Mouse (Mus musculus) ZHBTc4 (cell line): ENCODE measurements around the gene Lipo1.
"Not testable (repeated sequence)": the region's sequence is repeated elsewhere in the genome, so short reads cannot be mapped to it uniquely, and the experiment has no call there.

ENCODE experiments used
- DNase-seq: peaks from one replicate; pipeline ENCODE4 v3.0.0-alpha.2; 2011; ENCODE audit warnings: low read depth, low spot score

The Lipo1 gene

DNA sequence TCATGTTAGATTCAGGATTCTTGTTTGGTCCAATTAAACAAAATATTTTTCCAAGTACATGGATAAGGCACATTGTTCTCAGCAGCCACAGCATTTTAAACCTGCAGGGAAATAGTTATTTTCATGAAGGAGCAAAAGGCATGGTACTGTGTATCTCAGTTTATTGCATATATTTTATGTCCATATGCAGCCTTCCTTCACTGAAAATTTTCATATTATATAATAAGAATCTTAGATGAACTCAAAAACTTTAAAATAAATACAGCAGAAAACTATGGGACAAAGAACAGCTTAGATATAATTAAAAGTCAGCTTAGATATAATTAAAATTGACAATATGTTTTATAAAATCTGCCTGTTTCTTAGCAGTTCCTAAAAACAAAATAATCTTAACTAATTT, at the start of gene Lipo1:
Gene Lipo1, minus strand, starts transcription at position 101 of the 400 bp plus-strand sequence.
- not testable (repeated sequence) for DNase-seq

DNA sequence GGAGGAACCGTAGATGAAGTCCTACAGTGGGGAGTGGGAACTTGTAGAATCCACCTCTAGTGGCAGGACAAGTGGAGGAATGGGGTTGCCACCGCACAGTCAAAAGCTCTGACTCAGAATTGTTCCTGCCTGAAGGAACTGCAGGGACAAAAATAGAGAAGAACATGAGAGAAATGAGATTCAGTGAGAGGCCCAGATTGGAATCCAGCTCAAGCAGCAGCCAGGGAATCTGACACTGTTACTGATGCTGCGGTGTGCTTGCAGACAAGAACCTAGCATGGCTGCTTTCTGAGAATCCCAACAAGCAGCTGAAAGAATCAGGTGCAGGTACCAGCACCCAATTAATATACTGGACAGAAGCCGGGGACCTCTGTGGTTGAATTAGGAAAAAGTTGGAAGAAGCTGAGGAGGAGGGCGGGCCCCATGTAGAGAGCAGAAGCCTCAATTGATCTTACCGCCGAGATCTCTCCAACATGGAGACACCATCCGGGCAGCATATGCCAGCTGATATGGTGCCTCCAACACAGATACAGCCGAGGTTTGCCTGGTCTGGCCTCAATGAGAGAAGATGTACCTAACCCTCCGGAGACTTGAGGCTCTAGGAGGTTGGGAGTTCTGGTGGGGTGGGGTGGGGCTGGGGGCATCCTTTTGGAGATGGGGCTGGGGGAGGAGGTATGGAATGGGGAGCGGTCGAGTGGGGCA, 532 bp downstream of the Lipo1 start:
- no peak for DNase-seq

DNA sequence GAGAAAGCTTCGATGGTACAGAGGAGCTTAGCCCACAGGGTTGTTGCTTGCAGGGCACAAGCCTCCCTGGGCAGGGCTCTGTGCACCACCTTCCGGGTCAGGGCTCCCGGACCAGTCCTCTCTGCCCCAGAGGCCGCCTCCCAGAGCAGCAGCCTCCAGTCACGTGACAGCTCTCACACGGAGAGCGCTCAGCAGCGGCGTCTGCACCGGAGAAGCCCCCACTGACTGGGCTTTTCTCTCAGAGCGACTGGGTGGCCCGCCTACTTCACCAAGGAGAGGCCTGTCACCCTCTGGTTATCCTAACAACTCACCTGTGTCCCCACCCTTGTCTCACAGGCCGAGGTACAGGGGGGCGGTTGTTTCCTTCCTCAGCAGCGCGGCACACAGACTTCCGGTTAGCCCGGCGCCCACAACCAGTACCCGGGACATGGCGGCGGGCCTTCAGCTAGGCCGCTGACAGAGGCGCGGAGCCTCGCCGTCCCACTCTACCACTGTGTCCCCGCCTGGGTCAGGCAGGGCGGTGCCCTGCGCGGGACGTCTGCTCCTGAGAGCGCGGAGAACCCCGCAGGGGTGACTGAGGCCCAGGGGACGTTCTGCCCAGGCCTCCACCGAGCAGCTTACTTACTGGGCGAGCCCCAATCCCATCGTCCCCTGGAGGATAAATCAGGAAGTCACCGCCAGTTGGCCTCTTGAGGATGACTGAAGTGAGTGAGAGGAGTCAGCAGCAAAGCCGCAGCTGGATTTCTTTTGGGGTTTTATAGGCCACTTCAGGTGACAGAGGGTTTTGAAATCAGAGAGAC, 25.8 kb downstream of the Lipo1 start, which contains the start of gene Lipo3:
Gene Lipo3, minus strand, starts transcription at position 665 of the 800 bp plus-strand sequence.
- peak; percentile 82 for DNase-seq

DNA sequence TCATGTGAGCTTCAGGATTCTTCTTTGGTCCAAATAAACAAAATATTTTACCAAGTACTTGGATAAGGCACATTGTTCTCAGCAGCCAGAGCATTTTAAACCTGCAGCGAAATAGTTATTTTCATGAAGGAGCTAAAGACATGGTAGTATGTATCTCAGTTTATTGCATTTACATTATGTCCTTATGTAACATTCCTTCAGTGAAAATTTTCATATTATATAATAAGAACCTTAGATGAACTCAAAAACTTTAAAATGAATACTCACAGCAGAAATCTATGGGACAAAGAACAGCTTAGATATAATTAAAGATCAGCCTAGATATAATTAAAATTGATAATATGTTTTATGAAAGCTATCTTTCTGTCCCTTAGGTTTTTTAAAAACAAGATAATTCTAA, 36.0 kb downstream of the Lipo1 start, which contains the start of gene Lipo2:
Gene Lipo2, minus strand, starts transcription at position 101 of the 400 bp plus-strand sequence.
- DNase-seq: not testable (repeated sequence)
